Mouse (Mus musculus) ES-Bruce4 (cell line): ENCODE data around the gene Sstr4. TPM values are rescaled to one million over a fixed set of nuclear protein-coding genes. Genes with fewer than 3 reads are reported as not detected.

Experiments
- H3K27ac ChIP-seq: 2 replicates; pipeline ENCODE4 v1.5.1; 2012; ENCODE audit warnings: low read length, inconsistent platforms; ENCODE audit not compliant: insufficient read depth
- H3K27me3 ChIP-seq: 2 replicates; pipeline ENCODE4 v1.6.1; 2012; ENCODE audit warnings: mild to moderate bottlenecking, low read length, inconsistent platforms; ENCODE audit not compliant: control insufficient read depth, poor library complexity, insufficient read depth, severe bottlenecking
- H3K36me3 ChIP-seq: 2 replicates; pipeline ENCODE4 v1.6.1; 2012; ENCODE audit warnings: inconsistent platforms, mild to moderate bottlenecking, low read length, moderate library complexity; ENCODE audit not compliant: control insufficient read depth, poor library complexity, insufficient read depth, severe bottlenecking
- H3K4me1 ChIP-seq: one replicate; pipeline ENCODE4 v1.8.1; 2011; ENCODE audit warnings: low read length; ENCODE audit not compliant: control insufficient read depth, insufficient read depth
- H3K4me3 ChIP-seq: 2 replicates; pipeline ENCODE4 v1.5.1; 2011; ENCODE audit warnings: low read depth, mild to moderate bottlenecking, low read length
- H3K9ac ChIP-seq: 2 replicates; pipeline ENCODE4 v1.6.1; 2012; ENCODE audit warnings: low read depth, mild to moderate bottlenecking, inconsistent platforms; ENCODE audit not compliant: poor library complexity, severe bottlenecking
- H3K9me3 ChIP-seq: replicated peaks from 2 replicates; pipeline ENCODE4 v1.6.1; 2012; ENCODE audit warnings: mild to moderate bottlenecking, low read length, inconsistent platforms; ENCODE audit not compliant: control insufficient read depth, poor library complexity, insufficient read depth, severe bottlenecking
- CTCF ChIP-seq: IDR thresholded peaks from one replicate; pipeline ENCODE4 v1.8.1; 2011; ENCODE audit warnings: low read depth, low read length
- EP300 ChIP-seq: IDR thresholded peaks from 2 replicates; pipeline ENCODE4 v1.6.1; 2011; ENCODE audit warnings: low read depth, low read length; ENCODE audit not compliant: insufficient read depth
- POLR2A ChIP-seq: IDR thresholded peaks from one replicate; pipeline ENCODE4 v1.8.1; 2011; ENCODE audit warnings: low read length; ENCODE audit not compliant: insufficient read depth
- polyA plus RNA-seq: library from polyadenylated mRNA; stranded (reverse); fragments of >200 nt; gene quantifications from 2 replicates; pipeline ENCODE4 v1.2.4, GENCODE M21; 2011; ENCODE audit warnings: low read depth; ENCODE audit not compliant: missing spikeins, insufficient read depth, insufficient read length

The Sstr4 gene
- polyA plus RNA-seq, 1 experiment = not detected

DNA sequence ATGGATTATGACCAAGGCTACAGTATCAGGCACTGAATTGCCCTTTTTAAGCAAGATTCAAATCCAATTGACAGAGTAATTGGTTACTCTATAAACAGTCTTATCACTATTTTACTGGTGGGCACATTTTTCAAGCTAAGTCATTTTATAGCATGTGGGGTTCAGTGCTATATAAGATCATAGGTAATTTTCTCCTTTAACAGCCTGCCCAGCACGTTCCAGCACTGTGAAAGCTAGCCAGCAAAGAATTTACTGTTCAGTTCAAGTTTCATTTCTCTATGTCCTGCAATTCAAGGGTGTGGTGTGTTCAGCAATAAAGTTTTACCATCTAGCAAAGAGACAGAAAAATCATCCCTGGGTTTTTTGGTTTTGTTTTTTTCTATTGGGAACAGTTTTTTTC, 42.5 kb upstream of the Sstr4 start:
- H3K9ac ChIP-seq = no peak overlapping the region
- no peak overlapping the region for H3K4me3 ChIP-seq
- H3K27ac ChIP-seq = no peak overlapping the region
- H3K36me3 ChIP-seq = no peaks in the 10 kb centered on the region
- TF ChIP-seq CTCF (no peak), POLR2A (no peak), EP300 (no peak)
- no peaks in the 10 kb centered on the region for H3K4me1 ChIP-seq
- H3K9me3 ChIP-seq = no peaks in the 10 kb centered on the region
- no peaks in the 10 kb centered on the region for H3K27me3 ChIP-seq

DNA sequence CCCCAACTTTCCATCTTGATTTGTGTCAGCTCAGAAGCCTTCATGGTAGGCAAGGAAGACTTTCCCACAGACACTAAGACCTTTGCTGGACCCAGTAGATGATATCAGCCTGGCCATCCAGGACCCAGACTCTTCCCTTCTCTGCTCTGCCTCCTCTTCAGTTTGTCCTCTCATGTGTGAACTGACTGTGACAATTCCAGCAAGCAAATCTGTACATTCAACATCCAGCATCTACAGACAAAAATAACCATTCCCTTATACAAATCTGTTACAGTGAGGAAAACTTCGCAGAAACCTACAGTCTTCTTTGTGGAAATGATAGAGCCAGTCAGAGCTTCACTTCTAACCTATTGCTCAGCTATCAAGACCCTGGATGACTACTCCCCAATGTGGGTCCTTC, 38.0 kb upstream of the Sstr4 start:
- Histone ChIP-seq H3K36me3 (no peaks in the 10 kb centered on the region), H3K27me3 (no peaks in the 10 kb centered on the region), H3K4me3 (no peak overlapping the region), H3K9me3 (no peaks in the 10 kb centered on the region), H3K4me1 (no peaks in the 10 kb centered on the region), H3K27ac (no peak overlapping the region), H3K9ac (no peak overlapping the region)
- no peak for TF ChIP-seq POLR2A
- no peak for TF ChIP-seq CTCF
- no peak for TF ChIP-seq EP300

DNA sequence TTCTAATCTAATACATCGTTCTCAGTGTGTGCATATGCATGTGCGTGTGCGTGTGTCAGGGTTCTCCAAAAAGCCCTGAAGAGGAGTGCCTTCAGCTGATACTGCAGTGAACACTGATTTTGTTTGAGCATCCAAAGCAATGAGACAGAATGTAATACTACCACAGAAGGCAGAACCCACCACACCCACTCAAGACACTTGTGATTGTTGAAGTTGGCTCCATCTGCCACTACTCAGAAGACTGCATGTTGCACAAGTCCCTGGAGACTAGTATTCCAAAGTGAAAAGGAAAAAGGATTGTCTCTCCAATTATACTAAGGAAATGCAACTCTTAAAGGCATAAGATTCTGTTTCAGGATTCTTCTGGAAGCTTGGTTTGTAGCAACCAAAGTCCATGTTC, 30.6 kb upstream of the Sstr4 start:
- Histone ChIP-seq H3K27me3 (no peaks in the 10 kb centered on the region), H3K4me3 (no peak overlapping the region), H3K9ac (no peak overlapping the region), H3K9me3 (no peaks in the 10 kb centered on the region), H3K4me1 (no peaks in the 10 kb centered on the region), H3K36me3 (no peaks in the 10 kb centered on the region), H3K27ac (no peak overlapping the region)
- TF ChIP-seq EP300 (no peak), CTCF (no peak), POLR2A (no peak)

DNA sequence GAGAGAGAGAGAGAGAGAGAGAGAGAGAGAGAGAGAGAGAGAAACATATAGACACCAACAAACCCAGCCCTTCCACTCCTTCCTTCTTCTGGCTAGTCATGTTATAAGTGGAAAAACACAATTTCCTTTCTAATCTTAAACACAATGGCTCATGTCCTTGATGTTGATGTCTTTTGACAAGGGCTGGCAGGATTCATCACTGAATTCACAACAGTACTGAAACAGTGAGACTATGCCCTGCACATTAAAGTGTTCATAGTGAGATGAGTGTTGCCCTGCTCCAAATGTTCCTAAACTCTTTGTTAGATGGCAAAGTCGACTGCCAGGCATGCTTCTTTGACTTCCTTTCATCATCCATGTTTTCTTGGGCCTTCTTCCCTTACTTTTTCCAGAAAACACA, 29.9 kb upstream of the Sstr4 start:
- Histone ChIP-seq H3K4me3 (no peak overlapping the region), H3K27me3 (no peaks in the 10 kb centered on the region), H3K27ac (no peak overlapping the region), H3K9ac (no peak overlapping the region), H3K36me3 (no peaks in the 10 kb centered on the region), H3K4me1 (no peaks in the 10 kb centered on the region), H3K9me3 (no peaks in the 10 kb centered on the region)
- TF ChIP-seq EP300 (no peak), POLR2A (no peak), CTCF (no peak)

DNA sequence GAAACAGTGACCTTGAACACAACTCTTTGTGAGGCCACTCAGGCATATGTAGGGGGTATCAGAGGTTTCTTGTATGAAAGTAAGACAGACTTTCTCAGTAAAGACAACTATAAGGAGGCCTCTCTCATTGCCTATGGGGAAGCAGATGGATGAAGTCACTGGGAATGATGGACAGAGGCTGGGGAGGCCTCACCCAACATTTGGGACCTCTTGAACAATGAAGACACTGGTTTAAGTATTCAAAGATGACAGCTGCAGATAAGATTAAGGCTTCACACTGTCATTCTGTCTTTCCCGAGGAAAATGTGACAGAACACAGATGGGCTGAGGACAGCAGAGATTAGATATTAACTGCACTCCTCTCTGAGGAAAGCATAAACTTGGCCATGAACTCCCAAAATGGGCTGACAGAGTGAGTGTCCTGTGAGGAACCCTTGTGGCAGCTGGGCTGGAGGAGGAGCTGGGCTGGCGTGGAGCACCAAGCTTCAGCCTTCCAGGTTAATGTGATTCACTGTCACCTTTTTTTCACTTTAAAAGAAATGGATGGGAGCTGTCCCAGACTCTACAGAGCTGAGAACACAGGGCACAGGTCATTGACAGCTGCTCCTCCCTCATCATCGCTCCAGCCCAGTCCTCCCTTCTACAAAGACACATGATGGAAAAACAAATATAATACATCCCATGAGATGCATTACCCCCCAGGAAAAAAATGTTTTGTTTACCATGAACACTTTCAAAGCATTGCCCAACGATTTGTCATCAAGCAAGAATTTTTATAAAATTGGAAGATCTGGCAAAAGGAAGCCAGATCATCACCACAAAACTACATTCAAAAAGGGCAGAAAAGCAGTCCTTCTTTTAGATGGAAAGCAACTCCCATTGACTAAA, 23.2 kb upstream of the Sstr4 start:
- Histone ChIP-seq H3K27ac (no peak overlapping the region), H3K27me3 (no peaks in the 10 kb centered on the region; the same call in 1 of the 2 replicates)

DNA sequence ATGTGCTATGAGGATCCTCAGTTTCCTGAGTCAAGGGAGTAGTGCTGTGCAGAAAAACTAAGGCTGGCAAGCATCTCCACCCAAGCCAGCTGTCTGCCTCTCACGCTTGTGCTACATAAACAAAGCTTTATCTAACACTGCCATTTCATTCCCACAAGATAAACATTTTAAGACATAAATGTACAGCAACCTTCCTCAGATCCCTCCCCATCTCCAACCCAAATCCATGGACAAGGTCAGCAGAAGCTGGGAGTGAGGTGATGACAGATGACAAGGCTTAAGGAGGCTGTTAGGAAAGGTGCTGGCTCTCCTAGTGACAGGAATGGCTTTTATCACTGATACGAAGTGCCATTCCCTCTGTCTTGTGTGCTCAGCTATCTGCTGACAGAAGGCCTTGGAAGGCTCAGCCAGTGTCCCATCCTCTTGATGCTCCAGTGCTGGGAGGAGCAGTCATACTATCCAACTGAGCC, 21.5 kb upstream of the Sstr4 start:
- Histone ChIP-seq H3K4me3 (no peak overlapping the region), H3K9me3 (no peaks in the 10 kb centered on the region), H3K27ac (no peak overlapping the region), H3K36me3 (no peaks in the 10 kb centered on the region), H3K9ac (no peak overlapping the region), H3K27me3 (no peaks in the 10 kb centered on the region; the same call in 1 of the 2 replicates), H3K4me1 (no peaks in the 10 kb centered on the region)
- TF ChIP-seq POLR2A (no peak), EP300 (no peak), CTCF (no peak)

More for the DNA sequence above, 23.2 kb upstream of the Sstr4 start:
- Histone ChIP-seq H3K4me3 (no peak overlapping the region), H3K36me3 (no peaks in the 10 kb centered on the region), H3K9ac (no peak overlapping the region), H3K9me3 (no peaks in the 10 kb centered on the region), H3K4me1 (no peaks in the 10 kb centered on the region)
- no peak for TF ChIP-seq CTCF
- TF ChIP-seq POLR2A = no peak
- TF ChIP-seq EP300 = no peak
